Mouse (Mus musculus) hindbrain, embryonic 13.5 days (tissue): ENCODE results near the gene Top3b. TPM values are rescaled to one million over a fixed set of nuclear protein-coding genes. Genes with fewer than 3 reads are reported as not detected.
"Not testable (repeated sequence)": the region's sequence is repeated elsewhere in the genome, so short reads cannot be mapped to it uniquely, and the experiment has no call there.

Experiments
- ATAC-seq: fragments of 200-750 bp; cut with Nextera tagmentation; 2 replicates; pipeline ENCODE4 v1.8.0; 2017; ENCODE audit warnings: moderate TSS enrichment; ENCODE audit not compliant: low FRiP score
- H3K27ac ChIP-seq: fragments of 300-500 bp; sonication (generic); 2 replicates; pipeline ENCODE4 v1.5.1; 2015; ENCODE audit warnings: inconsistent platforms, mild to moderate bottlenecking, moderate library complexity
- H3K27me3 ChIP-seq: fragments of 300-500 bp; sonication (generic); 2 replicates; pipeline ENCODE4 v1.6.1; 2015; ENCODE audit warnings: mild to moderate bottlenecking, inconsistent platforms
- H3K36me3 ChIP-seq: fragments of 300-500 bp; sonication (generic); 2 replicates; pipeline ENCODE4 v1.6.1; 2015; ENCODE audit warnings: mild to moderate bottlenecking, inconsistent platforms
- H3K4me1 ChIP-seq: fragments of 300-500 bp; sonication (generic); replicated peaks from 2 replicates; pipeline ENCODE4 v1.6.1; 2015; ENCODE audit warnings: inconsistent platforms
- H3K4me2 ChIP-seq: fragments of 300-500 bp; sonication (generic); 2 replicates; pipeline ENCODE4 v1.6.1; 2015; ENCODE audit warnings: inconsistent platforms, mild to moderate bottlenecking, moderate library complexity
- H3K4me3 ChIP-seq: fragments of 300-500 bp; sonication (generic); 2 replicates; pipeline ENCODE4 v1.5.1; 2015; ENCODE audit warnings: mild to moderate bottlenecking, inconsistent platforms
- H3K9ac ChIP-seq: fragments of 300-500 bp; sonication (generic); 2 replicates; pipeline ENCODE4 v1.6.1; 2015; ENCODE audit warnings: mild to moderate bottlenecking, inconsistent platforms
- H3K9me3 ChIP-seq: fragments of 300-500 bp; sonication (generic); 2 replicates; pipeline ENCODE4 v1.6.1; 2016; ENCODE audit warnings: inconsistent platforms
- WGBS: fragments of 180-500 bp; shearing (Covaris S2); methylation state at CpG from one replicate; pipeline ENCODE4 v1.1.7; 2015; 5-methylcytosine and 5-hydroxymethylcytosine counted together
- polyA plus RNA-seq: library from polyadenylated mRNA; unstranded; fragments of >200 nt; fragmentation: Nextera tagmentation; extraction: Ambion mirVana; gene quantifications from 2 replicates; pipeline ENCODE4 v1.2.1, GENCODE M21; 2015

Gene Top3b
- 71.0 and 72.8 TPM in 2 replicates for polyA plus RNA-seq

DNA sequence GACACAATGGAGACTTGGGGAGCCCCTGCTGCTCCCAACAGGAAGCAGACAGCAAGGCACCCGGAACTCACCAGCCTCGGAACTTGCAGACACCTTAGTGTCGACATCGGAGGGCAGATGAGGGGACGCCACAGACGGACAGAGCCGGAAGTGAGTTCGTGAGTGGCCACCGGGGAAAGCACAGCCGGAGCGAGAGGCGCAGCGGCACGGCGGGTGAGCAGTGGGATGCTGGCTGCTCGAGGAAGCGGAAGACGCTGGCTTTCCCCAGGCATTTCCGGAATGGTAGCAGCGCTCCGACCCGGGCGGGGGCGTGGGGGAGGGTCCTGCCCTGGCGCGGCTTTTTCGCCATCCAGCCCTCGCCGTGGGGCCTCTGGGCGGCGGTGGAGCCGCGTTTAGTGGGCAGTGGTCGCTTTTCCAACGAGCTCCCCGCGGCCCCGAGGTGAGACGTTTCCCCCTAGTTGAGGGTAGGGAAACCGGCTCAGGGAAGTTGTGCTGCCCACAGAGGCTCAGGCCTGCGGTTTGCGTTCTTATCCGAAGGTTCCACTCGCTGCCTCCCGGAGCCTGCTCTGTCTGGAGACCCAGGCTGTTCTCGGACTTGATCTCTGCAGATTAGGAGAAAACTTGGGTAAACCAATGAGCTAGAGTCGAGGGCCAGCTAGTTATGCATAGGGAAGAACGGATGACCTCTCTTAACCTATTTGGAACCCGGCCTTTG, at the start of gene Top3b, which contains the start of gene Vpreb1:
Top3b (plus strand) TSS at position 120 of the 715 bp plus-strand sequence.
Vpreb1 (minus strand) TSS at position 227 of the 715 bp plus-strand sequence.
- H3K4me3 ChIP-seq: peak within 1 kb of the TSS; percentile 81
- H3K36me3 ChIP-seq: peaks cover 12% of the 10 kb centered on the region
- H3K4me2 ChIP-seq: peak within 1 kb of the TSS; percentile 76
- peak within 1 kb of the TSS; percentile 92 for H3K9ac ChIP-seq
- peak within 1 kb of the TSS; percentile 95 for H3K27ac ChIP-seq
- no peaks in the 10 kb centered on the region for H3K9me3 ChIP-seq
- peaks cover 17% of the 10 kb centered on the region for H3K4me1 ChIP-seq
- WGBS: under 1% methylated on average over 49 of the region's 49 CpGs
- peak; percentile 97 for ATAC-seq
- no peaks in the 10 kb centered on the region for H3K27me3 ChIP-seq

GRCm38 (mm10) chr16:16825476-16825875, 45.1 kb upstream of the Top3b start:
- no peak overlapping the region for H3K9ac ChIP-seq
- no peak overlapping the region for H3K27ac ChIP-seq
- no peaks in the 10 kb centered on the region for H3K27me3 ChIP-seq
- ATAC-seq: no peak
- no peak overlapping the region for H3K4me2 ChIP-seq
- H3K4me3 ChIP-seq: no peak overlapping the region
- 36% methylated on average over 5 of the region's 5 CpGs for WGBS
- no peaks in the 10 kb centered on the region for H3K9me3 ChIP-seq
- H3K36me3 ChIP-seq: no peaks in the 10 kb centered on the region
- peaks cover 2% of the 10 kb centered on the region for H3K4me1 ChIP-seq

GRCm38 (mm10) chr16:16826223-16826622, 44.3 kb upstream of the Top3b start:
- Histone ChIP-seq H3K36me3 (no peaks in the 10 kb centered on the region), H3K4me2 (no peak overlapping the region), H3K4me3 (no peak overlapping the region), H3K4me1 (peaks cover 2% of the 10 kb centered on the region), H3K9me3 (no peaks in the 10 kb centered on the region), H3K27ac (no peak overlapping the region), H3K27me3 (no peaks in the 10 kb centered on the region), H3K9ac (no peak overlapping the region)
- 78% methylated on average over 2 of the region's 2 CpGs for WGBS
- no peak for ATAC-seq

GRCm38 (mm10) chr16:16828757-16829615, 41.5 kb upstream of the Top3b start, which contains the start of gene Spag6l:
TSS of gene Spag6l (minus strand) at chr16:16829456.
- peak; percentile 97 for ATAC-seq
- H3K4me3 ChIP-seq: peak within 1 kb of the TSS; percentile 66
- no peaks in the 10 kb centered on the region for H3K9me3 ChIP-seq
- H3K27me3 ChIP-seq: no peaks in the 10 kb centered on the region
- 8% methylated on average over 33 of the region's 33 CpGs for WGBS
- H3K4me2 ChIP-seq: peak within 1 kb of the TSS; percentile 78
- H3K9ac ChIP-seq: peak within 1 kb of the TSS; percentile 78
- no peak within 1 kb of the TSS for H3K27ac ChIP-seq
- H3K4me1 ChIP-seq: peaks cover 2% of the 10 kb centered on the region
- H3K36me3 ChIP-seq: no peaks in the 10 kb centered on the region

DNA sequence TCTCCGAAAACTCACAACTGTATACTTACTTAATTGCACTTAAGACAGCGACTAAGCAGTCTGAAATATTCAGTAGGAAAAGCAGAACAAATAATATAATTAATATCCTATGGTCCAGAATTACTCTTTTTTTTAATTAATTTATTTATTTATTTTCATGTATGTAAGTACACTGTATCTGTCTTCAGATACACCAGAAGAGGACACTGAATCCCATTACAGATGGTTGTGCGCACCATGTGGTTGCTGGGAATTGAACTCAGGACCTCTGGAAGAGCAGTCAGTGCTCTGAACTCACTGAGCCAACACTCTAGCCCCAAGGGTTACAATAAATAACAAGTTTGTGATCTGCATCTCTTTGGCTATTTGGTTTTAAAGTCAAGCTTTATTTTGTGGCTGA, 40.9 kb upstream of the Top3b start:
- 90% methylated on average over 3 of the region's 3 CpGs for WGBS
- H3K4me2 ChIP-seq: peak overlapping the region; percentile 78
- H3K9ac ChIP-seq: no peak overlapping the region
- H3K4me3 ChIP-seq: peak overlapping the region; percentile 66
- no peak overlapping the region for H3K27ac ChIP-seq
- peaks cover 2% of the 10 kb centered on the region for H3K4me1 ChIP-seq
- no peaks in the 10 kb centered on the region for H3K36me3 ChIP-seq
- peak; percentile 26; the same call in 1 of the 2 replicates for ATAC-seq
- no peaks in the 10 kb centered on the region for H3K27me3 ChIP-seq
- H3K9me3 ChIP-seq: no peaks in the 10 kb centered on the region

DNA sequence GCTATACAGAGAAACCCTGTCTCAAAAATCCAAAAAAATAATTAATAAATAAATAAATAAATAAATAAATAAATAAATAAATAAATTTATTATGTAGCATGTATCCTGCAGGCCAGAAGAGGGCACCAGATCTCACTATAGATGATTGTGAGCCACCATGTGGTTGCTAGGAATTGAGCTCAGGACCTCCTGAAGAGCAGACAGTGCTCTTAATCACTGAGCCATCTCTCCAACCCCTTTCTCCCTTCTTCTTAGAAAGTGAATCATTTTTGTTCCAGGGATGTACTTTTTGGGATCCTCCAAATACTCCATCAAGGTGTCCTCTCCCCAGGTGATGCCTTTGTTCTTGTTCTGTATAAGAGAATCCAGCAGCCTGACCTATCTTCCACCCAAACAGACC, 21.3 kb upstream of the Top3b start:
- no peaks in the 10 kb centered on the region for H3K36me3 ChIP-seq
- H3K27me3 ChIP-seq: no peaks in the 10 kb centered on the region
- no peaks in the 10 kb centered on the region for H3K9me3 ChIP-seq
- ATAC-seq: no peak
- H3K4me3 ChIP-seq: no peak overlapping the region
- no peak overlapping the region for H3K9ac ChIP-seq
- H3K4me2 ChIP-seq: no peak overlapping the region
- H3K27ac ChIP-seq: no peak overlapping the region
- no peaks in the 10 kb centered on the region for H3K4me1 ChIP-seq

DNA sequence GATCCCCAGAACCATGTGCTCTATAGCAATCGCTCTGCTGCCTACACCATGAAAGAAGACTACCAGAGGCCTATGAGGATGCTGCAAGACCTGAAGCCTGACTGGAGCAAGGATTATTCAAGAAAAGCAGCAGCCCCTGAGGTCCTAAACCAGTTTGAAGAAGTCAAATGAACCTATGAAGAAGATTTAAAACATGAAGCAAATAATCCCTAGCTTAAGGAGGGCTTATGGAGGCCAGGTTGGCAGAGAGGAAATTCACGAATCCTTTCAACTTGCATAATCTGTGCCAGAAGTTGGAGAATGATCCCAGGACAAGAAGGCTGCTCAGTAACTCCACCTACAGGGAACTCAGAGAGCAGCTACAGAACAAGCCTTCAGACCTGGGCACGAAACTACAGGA, 18.1 kb upstream of the Top3b start:
- no peak for ATAC-seq
- Histone ChIP-seq H3K4me2 (no peak overlapping the region), H3K4me1 (no peaks in the 10 kb centered on the region), H3K27me3 (no peaks in the 10 kb centered on the region), H3K36me3 (no peaks in the 10 kb centered on the region), H3K9ac (no peak overlapping the region), H3K9me3 (no peaks in the 10 kb centered on the region), H3K27ac (no peak overlapping the region), H3K4me3 (no peak overlapping the region)
- 81% methylated on average over 3 of the region's 3 CpGs for WGBS

DNA sequence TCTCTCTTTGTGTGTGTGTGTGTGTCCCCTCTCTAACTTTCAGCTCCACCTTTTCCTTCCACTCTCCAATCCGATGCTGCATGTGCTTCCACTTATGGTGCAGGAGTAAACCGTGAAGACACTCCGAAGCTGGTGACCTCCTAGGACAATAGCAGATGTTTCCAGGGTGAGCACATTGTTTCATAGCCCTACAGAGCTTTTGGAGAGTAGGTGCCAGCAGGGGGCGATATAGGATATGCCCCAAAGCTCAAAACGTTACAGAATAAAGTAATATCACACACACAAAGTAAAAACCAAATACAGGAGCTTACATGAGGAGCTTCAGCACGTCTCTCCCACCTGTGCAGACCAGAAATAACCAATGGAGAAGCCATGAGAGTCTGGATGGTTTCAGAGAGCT, 15.7 kb upstream of the Top3b start:
- H3K9ac ChIP-seq: no peak overlapping the region
- H3K4me3 ChIP-seq: no peak overlapping the region
- H3K9me3 ChIP-seq: no peaks in the 10 kb centered on the region
- no peak for ATAC-seq
- H3K36me3 ChIP-seq: no peaks in the 10 kb centered on the region
- H3K27ac ChIP-seq: no peak overlapping the region
- no peaks in the 10 kb centered on the region for H3K27me3 ChIP-seq
- no peak overlapping the region for H3K4me2 ChIP-seq
- 33% methylated on average over 6 of the region's 6 CpGs for WGBS
- H3K4me1 ChIP-seq: no peaks in the 10 kb centered on the region

DNA sequence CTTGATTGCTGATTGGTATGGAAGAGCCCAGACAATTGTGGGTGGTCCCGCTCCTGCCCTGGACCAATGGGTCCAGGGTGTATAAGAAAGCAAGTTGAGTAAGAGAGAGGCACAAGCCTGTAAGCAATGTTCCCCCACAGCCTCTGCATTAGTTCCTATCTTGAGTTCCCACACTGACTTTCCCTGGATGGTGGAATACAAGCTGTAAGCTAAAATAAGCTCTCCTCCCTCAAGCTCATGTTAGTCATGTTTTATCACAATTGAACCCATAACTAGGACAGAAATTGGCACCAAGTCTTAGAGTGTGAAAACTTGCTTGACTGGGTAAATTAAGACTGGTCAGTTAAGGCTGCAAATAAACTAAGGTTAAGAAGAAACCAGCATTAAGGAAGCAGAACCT, 15.0 kb upstream of the Top3b start:
- 97% methylated on average over 1 of the region's 1 CpGs for WGBS
- Histone ChIP-seq H3K9me3 (no peaks in the 10 kb centered on the region), H3K4me2 (no peak overlapping the region), H3K27me3 (no peaks in the 10 kb centered on the region), H3K9ac (no peak overlapping the region), H3K36me3 (no peaks in the 10 kb centered on the region), H3K4me1 (no peaks in the 10 kb centered on the region), H3K4me3 (no peak overlapping the region), H3K27ac (no peak overlapping the region)
- ATAC-seq: no peak

DNA sequence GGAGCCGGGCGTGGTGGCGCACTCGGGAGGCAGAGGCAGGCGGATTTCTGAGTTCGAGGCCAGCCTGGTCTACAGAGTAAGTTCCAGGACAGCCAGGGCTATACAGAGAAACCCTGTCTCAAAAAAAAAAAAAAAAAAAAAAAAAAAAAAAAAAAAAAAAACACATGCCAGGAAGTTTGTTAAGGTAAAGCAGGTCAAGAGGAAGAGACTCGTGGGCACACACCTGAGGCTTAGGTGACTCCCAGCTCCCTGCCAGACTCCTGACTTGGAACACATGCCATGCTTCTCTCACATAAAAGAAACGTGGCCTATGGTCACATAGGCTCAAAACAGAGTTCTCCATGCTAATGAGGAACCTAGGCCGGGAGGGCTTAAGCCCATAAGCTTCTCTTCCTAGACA, 14.5 kb upstream of the Top3b start:
- H3K4me2 ChIP-seq, H3K9me3 ChIP-seq, H3K27me3 ChIP-seq, H3K27ac ChIP-seq, H3K4me3 ChIP-seq, H3K36me3 ChIP-seq, ATAC-seq, H3K4me1 ChIP-seq, H3K9ac ChIP-seq: not testable (repeated sequence)
- 85% methylated on average over 9 of the region's 9 CpGs for whole genome bisulfite sequencing

- ATAC-seq: no peak
- H3K27ac ChIP-seq: no peak overlapping the region
- no peak overlapping the region for H3K4me2 ChIP-seq
- no peaks in the 10 kb centered on the region for H3K9me3 ChIP-seq
- H3K9ac ChIP-seq: no peak overlapping the region
- no peak overlapping the region for H3K4me3 ChIP-seq
- H3K36me3 ChIP-seq: no peaks in the 10 kb centered on the region
- H3K27me3 ChIP-seq: no peaks in the 10 kb centered on the region
- no peaks in the 10 kb centered on the region for H3K4me1 ChIP-seq
- WGBS: 83% methylated on average over 13 of the region's 13 CpGs
Observed at GRCm38 (mm10) chr16:16856731-16857476, 13.6 kb upstream of the Top3b start.

GRCm38 (mm10) chr16:16862288-16862687, 8.2 kb upstream of the Top3b start:
- Histone ChIP-seq H3K9ac (no peak overlapping the region), H3K4me3 (no peak overlapping the region), H3K4me1 (no peaks in the 10 kb centered on the region), H3K4me2 (no peak overlapping the region), H3K27me3 (no peaks in the 10 kb centered on the region), H3K27ac (no peak overlapping the region), H3K9me3 (no peaks in the 10 kb centered on the region), H3K36me3 (no peaks in the 10 kb centered on the region)
- 80% methylated on average over 3 of the region's 3 CpGs for WGBS
- ATAC-seq: no peak
